Comparison of ENCODE assay signal across 16 mouse cellular contexts in the genomic region with DNA sequence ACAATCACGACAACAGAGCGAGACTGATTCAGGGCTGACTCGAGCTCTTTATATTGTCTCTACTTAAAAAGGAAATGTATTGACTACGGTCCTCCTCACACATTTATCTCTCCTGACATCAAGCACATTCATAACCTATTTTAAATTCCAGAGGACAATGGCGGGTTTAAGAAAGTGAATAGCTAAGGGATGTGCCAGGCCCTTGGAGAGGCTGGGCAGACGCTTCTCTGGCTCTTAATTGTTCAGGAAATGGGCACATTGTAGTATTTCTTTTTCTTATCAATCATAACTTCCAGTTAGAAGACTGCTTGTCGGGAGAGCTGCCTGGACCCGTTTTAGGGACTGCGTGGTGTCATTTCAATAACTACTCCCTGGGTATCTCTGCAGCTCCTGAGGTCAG. TPM values are rescaled to one million over a fixed set of nuclear protein-coding genes. Genes with fewer than 3 reads are reported as not detected.
A peak's percentile ranks its signal among the peaks of the same experiment; 100 is the strongest.
DNase-seq lines count a peak whose midpoint lies in the region; ATAC-seq lines count a peak whose summit lies in the region.
"Had no signal": no experiment of that assay in that cellular context is flagged by ENCODE, and none has a peak within 500 bp of the region (broad histone marks: within the 10 kb centered on the region; RNA-seq: fewer than 3 reads in every experiment).

No protein-coding gene starts in this region.

- WGBS in heart, embryonic 16.5 days, result 41% methylated on average over 9 of the region's 9 CpGs
- 46% methylated on average over 9 of the region's 9 CpGs for WGBS in neural tube, embryonic 11.5 days

- no peak overlapping the region for H3K4me2 ChIP-seq in heart, embryonic 16.5 days (ENCODE audit: low read depth, low read length)
- no peak overlapping the region for H3K4me2 ChIP-seq in neural tube, embryonic 11.5 days (ENCODE audit: low read depth)
- H3K4me2 ChIP-seq: embryonic facial prominence, embryonic 15.5 days; kidney, embryonic 15.5 days; limb, embryonic 15.5 days had no signal

- DNase-seq in heart, postnatal 36 days, result no peak
- no peak for DNase-seq in neural tube, embryonic 11.5 days (ENCODE audit: low spot score)
- DNase-seq in neural tube, embryonic 10.5 days (ENCODE audit: extremely low spot score, low spot score), result no peak
- DNase-seq in lung, postnatal 10 days, result peak; percentile 34
- DNase-seq in yolk sac, embryonic 10.5 days (ENCODE audit: low spot score), result no peak
- no peak for DNase-seq in cerebellum, adult 9-10 months
- DNase-seq: cerebellum, postnatal 10 days; embryo, embryonic 11 days; gastrocnemius, postnatal 36 days; right cerebral cortex, postnatal 4 days; thymus, adult 2 months had no signal

- no peaks in the 10 kb centered on the region for H3K36me3 ChIP-seq in heart, embryonic 16.5 days (ENCODE audit: control insufficient read depth, insufficient read depth)
- H3K36me3 ChIP-seq in neural tube, embryonic 11.5 days (ENCODE audit: control insufficient read depth, insufficient read depth, low read length), result no peaks in the 10 kb centered on the region
- H3K36me3 ChIP-seq: embryonic facial prominence, embryonic 15.5 days; kidney, embryonic 15.5 days; limb, embryonic 15.5 days had no signal

- intact Hi-C loops in heart, postnatal 36 days (cut with DNase I), result loop anchor here (5.0 kb wide), 1 partner anchor 101 kb away; no protein-coding TSS in a partner anchor

- H3K27ac ChIP-seq in heart, embryonic 16.5 days (ENCODE audit: low read length), result no peak overlapping the region; the same call in 1 of the 2 replicates
- no peak overlapping the region for H3K27ac ChIP-seq in neural tube, embryonic 11.5 days (ENCODE audit: low read depth, low read length)
- H3K27ac ChIP-seq: embryonic facial prominence, embryonic 15.5 days; kidney, embryonic 15.5 days; limb, embryonic 15.5 days had no signal

- no peak overlapping the region for H3K4me3 ChIP-seq in heart, embryonic 16.5 days (ENCODE audit: low read length)
- H3K4me3 ChIP-seq in neural tube, embryonic 11.5 days (ENCODE audit: low read depth, low read length), result no peak overlapping the region
- H3K4me3 ChIP-seq: embryonic facial prominence, embryonic 15.5 days; kidney, embryonic 15.5 days; limb, embryonic 15.5 days; megakaryocyte, embryonic 14.5 days had no signal

- H3K9ac ChIP-seq in heart, embryonic 16.5 days (ENCODE audit: low read length), result 0 out of 2 replicates have a peak overlapping the region, but pooled peaks have one; percentile 22
- no peak overlapping the region for H3K9ac ChIP-seq in neural tube, embryonic 11.5 days (ENCODE audit: low read length)
- H3K9ac ChIP-seq: embryonic facial prominence, embryonic 15.5 days; kidney, embryonic 15.5 days; limb, embryonic 15.5 days had no signal

- no peaks in the 10 kb centered on the region for H3K9me3 ChIP-seq in heart, embryonic 16.5 days (replicated peaks; ENCODE audit: control insufficient read depth, low read length)
- no peaks in the 10 kb centered on the region for H3K9me3 ChIP-seq in neural tube, embryonic 11.5 days (ENCODE audit: control insufficient read depth, low read length)
- H3K9me3 ChIP-seq: embryonic facial prominence, embryonic 15.5 days; kidney, embryonic 15.5 days; limb, embryonic 15.5 days; megakaryocyte, embryonic 14.5 days had no signal

- H3K27me3 ChIP-seq in heart, embryonic 16.5 days (ENCODE audit: control insufficient read depth, insufficient read depth, low read length), result no peaks in the 10 kb centered on the region
- H3K27me3 ChIP-seq in neural tube, embryonic 11.5 days (ENCODE audit: control insufficient read depth, insufficient read depth, low read length), result no peaks in the 10 kb centered on the region
- H3K27me3 ChIP-seq: embryonic facial prominence, embryonic 15.5 days; kidney, embryonic 15.5 days; limb, embryonic 15.5 days had no signal

- H3K4me1 ChIP-seq in heart, embryonic 16.5 days (ENCODE audit: control insufficient read depth, insufficient read depth, low read length), result peaks cover 82% of the 10 kb centered on the region
- peaks cover 21% of the 10 kb centered on the region for H3K4me1 ChIP-seq in neural tube, embryonic 11.5 days (ENCODE audit: control insufficient read depth, insufficient read depth, low read length)

- no peak for ATAC-seq in heart, embryonic 16.5 days (replicated peaks; ENCODE audit: extremely low read depth, insufficient read depth, low FRiP score)
- peak; percentile 61; the same call in 1 of the 2 replicates for ATAC-seq in neural tube, embryonic 11.5 days (ENCODE audit: insufficient read depth, low FRiP score, low TSS enrichment)

RNA-seq across cellular contexts. Expression of a gene that starts 20.7 kb away (rescaled TPM):
- 141 and 152 TPM in 2 replicates for polyA plus RNA-seq in heart, embryonic 16.5 days (2015; fragmentation: Nextera tagmentation; extraction: Ambion mirVana)
- total RNA-seq in heart, postnatal 36 days (2021), result 100 to 1,000 TPM; 766 to 844 TPM
- polyA plus RNA-seq in neural tube, embryonic 11.5 days (2014; fragmentation: Nextera tagmentation; extraction: Ambion mirVana), result 87.8 and 91.2 TPM in 2 replicates
